Mouse (Mus musculus): ENCODE data around the gene Rfx8.

- TF ChIP-seq CTCF (IDR thresholded peaks at IDR 0.05; ENCODE audit: borderline replicate concordance, insufficient read depth, low read length) (no peak), POLR2A (IDR thresholded peaks at IDR 0.05; ENCODE audit: low read depth, low read length) (no peak)
Observed at GRCm38 (mm10) chr1:39760181-39760715, 39.5 kb upstream of the Rfx8 start.
